Mouse (Mus musculus): ENCODE measurements around the gene Sorcs2.
A peak's percentile ranks its signal among the peaks of the same experiment; 100 is the strongest.

Sorcs2 gene

GRCm38 (mm10) chr5:36129661-36130060 lies 268.3 kb downstream of the Sorcs2 start:
- DNase-seq (ENCODE audit: low spot score in 2 of 2) = no peak

GRCm38 (mm10) chr5:36128513-36128912 lies 269.4 kb downstream of the Sorcs2 start:
- no peak for DNase-seq (ENCODE audit: low spot score in 2 of 2)

- no peak for DNase-seq (ENCODE audit: low spot score in 2 of 2)
Measured at GRCm38 (mm10) chr5:36124993-36125392, 272.9 kb downstream of the Sorcs2 start.

- no peak for DNase-seq (ENCODE audit: low spot score in 2 of 2)
Measured at GRCm38 (mm10) chr5:36122987-36123386, 275.0 kb downstream of the Sorcs2 start.

GRCm38 (mm10) chr5:36120931-36121341 lies 277.0 kb downstream of the Sorcs2 start:
- no peak for DNase-seq (ENCODE audit: low spot score in 2 of 2)

- DNase-seq (ENCODE audit: low spot score in 2 of 2) = no peak
Measured at GRCm38 (mm10) chr5:36118061-36118460, 279.9 kb downstream of the Sorcs2 start.

GRCm38 (mm10) chr5:36115519-36115918 lies 282.4 kb downstream of the Sorcs2 start:
- DNase-seq (ENCODE audit: low spot score in 2 of 2) = no peak

GRCm38 (mm10) chr5:36113696-36114095 lies 284.2 kb downstream of the Sorcs2 start:
- no peak for DNase-seq (ENCODE audit: low spot score in 2 of 2)

GRCm38 (mm10) chr5:36112696-36113095 lies 285.2 kb downstream of the Sorcs2 start:
- DNase-seq (ENCODE audit: low spot score in 2 of 2) = no peak

GRCm38 (mm10) chr5:36111516-36111915 lies 286.4 kb downstream of the Sorcs2 start:
- no peak for DNase-seq (ENCODE audit: low spot score in 2 of 2)

GRCm38 (mm10) chr5:36108339-36108887 lies 289.5 kb downstream of the Sorcs2 start:
- no peak for DNase-seq (ENCODE audit: low spot score in 2 of 2)

- no peak for DNase-seq (ENCODE audit: low spot score in 2 of 2)
Measured at GRCm38 (mm10) chr5:36103483-36103882, 294.5 kb downstream of the Sorcs2 start.

GRCm38 (mm10) chr5:36101129-36101528 lies 296.8 kb downstream of the Sorcs2 start:
- DNase-seq (ENCODE audit: low spot score in 2 of 2) = no peak

- DNase-seq (ENCODE audit: low spot score in 2 of 2) = no peak
Measured at GRCm38 (mm10) chr5:36100488-36100887, 297.5 kb downstream of the Sorcs2 start.

- DNase-seq (ENCODE audit: low spot score in 2 of 2) = no peak
Measured at GRCm38 (mm10) chr5:36099662-36100061, 298.3 kb downstream of the Sorcs2 start.

- no peak for DNase-seq (ENCODE audit: low spot score in 2 of 2)
Measured at GRCm38 (mm10) chr5:36096046-36096445, 301.9 kb downstream of the Sorcs2 start.

- DNase-seq (ENCODE audit: low spot score in 2 of 2) = no peak
Measured at GRCm38 (mm10) chr5:36090036-36090435, 307.9 kb downstream of the Sorcs2 start.

- DNase-seq (ENCODE audit: low spot score in 2 of 2) = peak; percentile 74 to 81
Measured at GRCm38 (mm10) chr5:36089243-36089642, 308.7 kb downstream of the Sorcs2 start.

GRCm38 (mm10) chr5:36086931-36087330 lies 311.0 kb downstream of the Sorcs2 start:
- DNase-seq (ENCODE audit: low spot score in 2 of 2) = no peak

GRCm38 (mm10) chr5:36085621-36086020 lies 312.3 kb downstream of the Sorcs2 start:
- no peak for DNase-seq (ENCODE audit: low spot score in 2 of 2)

- DNase-seq (ENCODE audit: low spot score in 2 of 2) = no peak
Measured at GRCm38 (mm10) chr5:36083869-36084565, 313.9 kb downstream of the Sorcs2 start.

GRCm38 (mm10) chr5:36081021-36081420 lies 316.9 kb downstream of the Sorcs2 start:
- DNase-seq (ENCODE audit: low spot score in 2 of 2) = no peak

Data from natural killer cell, adult 2 months (primary cell).